Mouse (Mus musculus): ENCODE measurements around the gene Ppia.

GRCm38 (mm10) chr11:6380916-6381315, 34.3 kb upstream of the Ppia start:
- no peak for TF ChIP-seq SRF (IDR thresholded peaks at IDR 0.05; ENCODE audit: control insufficient read depth, insufficient read length, low read depth)
- TF ChIP-seq POLR2AphosphoS2 (IDR thresholded peaks at IDR 0.05; ENCODE audit: insufficient read length, low read depth), result no peak
- no peak for TF ChIP-seq POLR2A (IDR thresholded peaks at IDR 0.05; ENCODE audit: insufficient read length, low read depth)
- TF ChIP-seq MYOD1 (IDR thresholded peaks at IDR 0.05; ENCODE audit: control insufficient read depth in 1 of 3, insufficient read length in 2 of 3, low read depth in 2 of 3), result no peak
- TF ChIP-seq CEBPB (IDR thresholded peaks at IDR 0.05; ENCODE audit: insufficient read depth, poor library complexity, severe bottlenecking), result no peak
- TF ChIP-seq E2F4 (IDR thresholded peaks at IDR 0.05; ENCODE audit: insufficient read depth), result no peak
- no peak for TF ChIP-seq MYOG (IDR thresholded peaks at IDR 0.05; ENCODE audit: control insufficient read depth in 1 of 3, insufficient read depth in 1 of 3, insufficient read length in 2 of 3, low read depth in 2 of 3)
- no peak for TF ChIP-seq USF1 (IDR thresholded peaks at IDR 0.05; ENCODE audit: low read depth)
- no peak for TF ChIP-seq TCF12 (IDR thresholded peaks at IDR 0.05; ENCODE audit: insufficient read depth, poor library complexity, severe bottlenecking)
- no peak for TF ChIP-seq MAX (IDR thresholded peaks at IDR 0.05; ENCODE audit: low read depth)
- no peak for TF ChIP-seq REST (IDR thresholded peaks at IDR 0.05; ENCODE audit: insufficient read depth, insufficient read length)

All from myocyte (in vitro differentiated cells).